Mouse (Mus musculus): ENCODE results near the gene Ccin. TPM values are rescaled to one million over a fixed set of nuclear protein-coding genes. Genes with fewer than 3 reads are reported as not detected.

Gene Ccin
- polyA plus RNA-seq, 1 experiment from 2014 or later: not detected

DNA sequence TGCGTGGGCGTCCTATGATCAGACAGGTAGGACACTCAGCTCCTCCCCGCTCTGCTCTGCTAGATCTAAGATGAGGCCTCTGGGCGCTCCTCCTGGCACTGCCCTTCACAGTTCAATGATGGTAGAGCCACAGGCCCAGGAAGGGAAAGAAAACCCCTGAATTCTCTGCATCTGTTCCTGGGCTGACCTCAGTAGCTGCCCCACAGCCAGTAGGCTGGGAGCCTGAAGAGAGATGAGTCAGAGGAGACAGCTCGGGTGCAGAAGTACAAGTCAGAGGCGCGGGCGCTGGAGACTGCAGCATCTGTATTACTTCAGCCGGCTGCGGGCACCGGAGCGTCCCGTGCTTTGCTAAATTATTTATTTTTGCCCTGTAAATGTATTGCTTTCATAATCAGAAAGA lies 14.6 kb upstream of the Ccin start:
- WGBS (ENCODE audit: missing documents): 76% methylated on average over 13 of the region's 13 CpGs
- H3K27ac ChIP-seq: no peak overlapping the region
- H3K4me3 ChIP-seq (ENCODE audit: inconsistent target): no peak overlapping the region
- no peaks in the 10 kb centered on the region for H3K79me2 ChIP-seq (ENCODE audit: inconsistent target)
- no peaks in the 10 kb centered on the region for H3K36me3 ChIP-seq (ENCODE audit: inconsistent target)

DNA sequence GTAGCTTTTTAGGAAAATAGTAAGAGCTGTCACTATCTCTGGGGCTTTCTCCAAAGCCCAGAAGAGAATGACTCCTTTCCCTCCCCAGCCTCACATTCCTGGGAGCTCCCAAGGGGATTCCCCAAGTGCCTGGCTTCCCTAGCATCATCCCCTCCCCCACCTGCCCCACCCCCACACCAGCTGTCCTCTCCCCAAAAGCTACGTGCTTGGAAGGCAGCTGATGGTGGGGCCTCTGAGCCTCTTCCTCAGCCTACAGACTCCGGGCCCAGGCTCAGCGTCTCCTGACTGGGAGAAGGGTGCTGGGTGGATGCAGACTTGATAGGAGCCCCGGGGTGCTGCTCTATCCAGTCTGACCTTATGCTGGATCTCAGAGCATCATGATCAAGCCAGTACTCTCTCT lies 13.9 kb upstream of the Ccin start:
- WGBS (ENCODE audit: missing documents): 83% methylated on average over 4 of the region's 4 CpGs
- Histone ChIP-seq H3K36me3 (ENCODE audit: inconsistent target) (no peaks in the 10 kb centered on the region), H3K27ac (no peak overlapping the region), H3K79me2 (ENCODE audit: inconsistent target) (no peaks in the 10 kb centered on the region), H3K4me3 (ENCODE audit: inconsistent target) (no peak overlapping the region)

DNA sequence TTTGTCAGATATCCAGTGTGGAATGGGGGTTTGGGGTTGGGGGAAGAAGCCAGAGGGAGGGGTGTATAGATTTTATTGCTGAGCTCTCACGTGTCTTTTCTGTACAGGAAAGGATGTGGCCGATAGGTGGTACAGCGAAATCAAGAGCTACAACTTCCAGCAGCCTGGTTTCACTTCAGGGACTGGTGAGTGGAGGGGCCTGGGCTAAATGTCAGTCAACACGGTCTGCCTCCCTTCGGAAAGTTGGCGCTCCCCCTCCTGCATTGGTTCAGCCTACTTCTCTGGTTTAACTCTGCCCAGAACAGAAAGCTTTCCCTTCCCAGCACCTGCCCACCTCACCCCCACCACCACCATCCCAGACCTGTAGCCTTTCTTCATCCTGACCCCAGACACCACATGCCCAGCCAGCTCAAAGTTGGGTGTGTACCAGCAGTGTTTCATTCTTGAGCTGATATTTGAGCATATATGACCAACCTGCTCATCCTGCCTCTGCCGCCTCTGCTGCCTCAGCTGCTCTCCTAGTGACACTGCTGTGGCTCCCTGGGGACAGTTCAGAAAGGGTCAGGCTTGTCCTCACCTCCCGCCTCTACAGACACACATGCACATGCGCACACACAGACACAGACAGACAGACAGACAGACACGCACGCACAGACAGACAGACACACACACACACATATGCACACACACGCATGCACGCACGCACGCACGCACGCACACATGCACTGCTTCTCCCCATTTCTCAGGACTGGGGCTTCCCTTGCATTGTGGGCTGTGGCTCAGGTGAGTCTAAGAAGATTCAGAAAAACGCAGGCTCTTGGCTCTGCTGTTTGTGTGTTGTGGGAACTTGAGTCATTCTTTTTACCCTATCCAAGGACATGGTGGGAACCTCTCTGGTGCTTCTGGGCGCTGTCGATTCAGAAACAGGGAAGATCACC lies 12.6 kb upstream of the Ccin start:
- Histone ChIP-seq H3K79me2 (ENCODE audit: inconsistent target) (no peaks in the 10 kb centered on the region), H3K27ac (no peak overlapping the region), H3K36me3 (ENCODE audit: inconsistent target) (no peaks in the 10 kb centered on the region), H3K4me3 (ENCODE audit: inconsistent target) (no peak overlapping the region)
- 89% methylated on average over 18 of the region's 20 CpGs for WGBS (ENCODE audit: missing documents)

DNA sequence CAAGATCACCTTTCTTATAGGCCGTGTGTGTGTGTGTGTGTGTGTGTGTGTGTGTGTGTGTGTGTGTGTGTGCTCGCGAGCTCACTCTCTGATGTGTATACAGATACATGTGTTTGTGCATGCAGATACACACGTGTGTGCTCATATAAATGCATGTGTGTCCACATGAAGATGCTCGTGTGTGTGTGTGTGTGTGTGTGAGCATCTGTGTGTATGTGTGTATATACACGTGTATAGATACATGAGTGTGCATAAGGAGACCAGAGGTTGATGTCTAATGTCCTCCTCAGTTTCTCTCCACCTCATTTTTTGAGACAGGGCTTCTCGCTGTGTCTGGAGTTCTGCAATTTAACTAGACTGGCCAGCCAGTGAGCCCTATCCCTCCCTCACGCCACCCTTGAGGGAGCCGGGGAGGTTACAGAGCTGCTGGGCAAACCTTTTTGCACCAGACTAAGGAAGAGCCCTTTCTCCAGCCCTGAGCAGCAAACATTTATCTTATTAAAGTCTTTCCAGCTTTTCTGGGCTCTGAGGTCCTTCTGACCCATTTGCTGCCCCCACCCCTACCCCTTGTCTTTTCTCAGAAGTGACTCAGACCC lies 11.6 kb upstream of the Ccin start:
- 53% methylated on average over 8 of the region's 9 CpGs for WGBS (ENCODE audit: missing documents)
- H3K4me3 ChIP-seq (ENCODE audit: inconsistent target): no peak overlapping the region

DNA sequence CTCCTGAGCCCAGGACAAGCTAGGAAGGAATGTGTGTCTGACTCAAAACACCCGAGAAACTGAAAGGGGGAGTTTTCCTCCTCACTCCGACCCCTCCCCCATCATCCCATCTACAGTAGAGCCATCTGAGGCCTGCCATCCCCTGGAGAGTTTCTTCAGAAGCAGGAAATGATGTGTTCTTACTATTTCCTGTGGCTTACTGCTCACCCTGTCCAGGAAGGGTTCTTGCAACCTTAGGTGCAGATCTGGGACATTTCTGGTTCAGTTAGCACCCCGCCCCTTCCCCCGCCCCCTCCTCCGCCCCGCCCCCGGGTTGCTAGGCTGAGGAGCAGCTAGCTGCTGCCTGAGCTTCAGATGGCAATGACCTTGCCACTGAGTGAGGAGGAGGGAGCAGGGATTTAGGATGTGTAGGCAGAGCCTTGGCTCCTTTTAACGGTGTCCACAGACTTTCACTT lies 11.1 kb upstream of the Ccin start:
- Histone ChIP-seq H3K79me2 (ENCODE audit: inconsistent target) (no peaks in the 10 kb centered on the region), H3K36me3 (ENCODE audit: inconsistent target) (no peaks in the 10 kb centered on the region), H3K27ac (peak overlapping the region; percentile 79), H3K4me3 (ENCODE audit: inconsistent target) (no peak overlapping the region)
- 0% methylated on average over 4 of the region's 8 CpGs for WGBS (ENCODE audit: missing documents)

More for the DNA sequence above, 11.6 kb upstream of the Ccin start:
- Histone ChIP-seq H3K79me2 (ENCODE audit: inconsistent target) (no peaks in the 10 kb centered on the region), H3K27ac (peak overlapping the region; percentile 79), H3K36me3 (ENCODE audit: inconsistent target) (no peaks in the 10 kb centered on the region)

DNA sequence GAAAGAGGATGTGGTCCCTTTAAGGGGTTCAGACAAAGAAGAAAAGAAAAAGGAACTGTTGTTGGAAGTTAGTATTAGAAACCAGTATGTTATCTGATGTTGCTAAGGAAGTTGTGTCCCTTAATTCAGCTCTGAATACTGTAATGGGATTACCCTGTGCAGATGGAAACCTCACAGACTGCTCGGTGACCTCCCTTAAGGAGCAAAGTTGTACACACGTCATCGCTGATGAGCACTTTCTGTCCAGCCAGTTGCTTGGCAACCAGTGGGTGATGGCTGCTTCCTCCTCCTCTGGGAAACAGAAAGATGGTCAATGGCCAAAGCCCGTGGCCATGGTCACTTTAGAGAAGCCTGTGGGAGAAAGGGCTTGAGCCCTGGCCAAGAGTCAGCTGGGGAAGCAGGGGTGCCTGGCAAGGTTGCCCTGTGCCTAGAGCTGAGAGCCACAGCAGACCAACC lies 9.7 kb upstream of the Ccin start:
- Histone ChIP-seq H3K4me3 (ENCODE audit: inconsistent target) (no peak overlapping the region), H3K27ac (peak overlapping the region; percentile 53), H3K36me3 (ENCODE audit: inconsistent target) (no peaks in the 10 kb centered on the region), H3K79me2 (ENCODE audit: inconsistent target) (no peaks in the 10 kb centered on the region)
- WGBS (ENCODE audit: missing documents): 0% methylated on average over 4 of the region's 4 CpGs

DNA sequence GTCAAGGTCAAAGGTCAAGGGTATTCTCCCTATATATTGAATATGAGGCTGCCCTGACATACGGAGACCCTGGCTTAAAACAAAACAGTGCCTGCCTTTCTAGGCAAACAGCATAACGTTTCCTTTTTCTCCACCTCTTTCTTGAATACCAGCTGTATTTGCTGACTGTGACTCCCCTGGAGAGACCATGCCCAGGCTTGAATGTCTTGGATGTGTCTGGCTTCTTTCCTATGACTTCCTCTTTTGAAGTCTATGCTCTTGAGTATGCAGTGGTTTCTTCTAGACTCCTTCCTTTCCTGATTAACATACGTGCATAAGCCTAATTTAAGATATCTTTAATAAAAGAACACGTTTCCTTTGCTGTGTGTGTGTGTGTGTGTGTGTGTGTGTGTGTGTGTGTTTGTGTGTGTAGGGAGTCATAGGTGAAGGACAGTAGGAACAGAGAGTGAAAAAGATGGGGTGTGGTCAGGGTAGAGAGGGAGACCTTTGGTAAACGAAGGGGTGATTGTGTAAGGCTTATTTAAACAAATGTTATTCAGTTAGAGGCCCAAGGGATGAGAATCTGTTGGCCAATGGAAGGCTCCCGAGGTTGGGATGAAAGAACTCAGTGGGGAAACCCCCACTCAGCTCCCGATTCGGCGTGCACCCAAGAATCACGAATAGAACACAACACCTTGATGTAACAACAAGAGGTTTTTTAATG lies 8.2 kb upstream of the Ccin start:
- peak overlapping the region; percentile 53 for H3K27ac ChIP-seq
- no peaks in the 10 kb centered on the region for H3K79me2 ChIP-seq (ENCODE audit: inconsistent target)
- H3K4me3 ChIP-seq (ENCODE audit: inconsistent target): no peak overlapping the region
- no peaks in the 10 kb centered on the region for H3K36me3 ChIP-seq (ENCODE audit: inconsistent target)
- WGBS (ENCODE audit: missing documents): 37% methylated on average over 9 of the region's 10 CpGs

DNA sequence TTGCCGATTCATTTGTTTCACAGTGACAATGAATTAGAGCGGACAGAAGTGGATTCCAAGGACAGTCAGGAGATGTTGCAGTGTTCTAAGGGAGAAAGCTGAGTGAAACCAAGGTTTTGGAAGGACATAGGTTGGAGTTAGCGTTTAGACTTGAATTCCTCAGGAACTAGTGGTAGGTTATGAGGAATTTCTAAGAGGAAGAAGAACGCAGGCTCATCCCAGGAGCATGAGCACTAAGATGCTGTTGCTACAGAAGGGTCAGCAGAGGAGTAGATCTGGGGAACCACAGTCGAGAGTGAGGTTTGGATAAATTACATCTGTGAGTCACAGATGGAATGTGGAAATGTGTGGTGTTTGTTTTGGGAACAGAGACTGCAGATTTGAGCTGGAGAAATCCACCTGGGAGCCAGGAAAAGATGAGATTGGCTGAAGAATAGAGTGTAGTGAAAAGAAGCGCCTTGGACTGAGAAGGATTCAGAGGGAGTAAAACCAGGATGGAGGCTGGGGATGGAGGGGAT lies 7.0 kb upstream of the Ccin start:
- Histone ChIP-seq H3K79me2 (ENCODE audit: inconsistent target) (no peaks in the 10 kb centered on the region), H3K4me3 (ENCODE audit: inconsistent target) (no peak overlapping the region), H3K27ac (no peak overlapping the region), H3K36me3 (ENCODE audit: inconsistent target) (no peaks in the 10 kb centered on the region)
- 89% methylated on average over 6 of the region's 6 CpGs for WGBS (ENCODE audit: missing documents)

DNA sequence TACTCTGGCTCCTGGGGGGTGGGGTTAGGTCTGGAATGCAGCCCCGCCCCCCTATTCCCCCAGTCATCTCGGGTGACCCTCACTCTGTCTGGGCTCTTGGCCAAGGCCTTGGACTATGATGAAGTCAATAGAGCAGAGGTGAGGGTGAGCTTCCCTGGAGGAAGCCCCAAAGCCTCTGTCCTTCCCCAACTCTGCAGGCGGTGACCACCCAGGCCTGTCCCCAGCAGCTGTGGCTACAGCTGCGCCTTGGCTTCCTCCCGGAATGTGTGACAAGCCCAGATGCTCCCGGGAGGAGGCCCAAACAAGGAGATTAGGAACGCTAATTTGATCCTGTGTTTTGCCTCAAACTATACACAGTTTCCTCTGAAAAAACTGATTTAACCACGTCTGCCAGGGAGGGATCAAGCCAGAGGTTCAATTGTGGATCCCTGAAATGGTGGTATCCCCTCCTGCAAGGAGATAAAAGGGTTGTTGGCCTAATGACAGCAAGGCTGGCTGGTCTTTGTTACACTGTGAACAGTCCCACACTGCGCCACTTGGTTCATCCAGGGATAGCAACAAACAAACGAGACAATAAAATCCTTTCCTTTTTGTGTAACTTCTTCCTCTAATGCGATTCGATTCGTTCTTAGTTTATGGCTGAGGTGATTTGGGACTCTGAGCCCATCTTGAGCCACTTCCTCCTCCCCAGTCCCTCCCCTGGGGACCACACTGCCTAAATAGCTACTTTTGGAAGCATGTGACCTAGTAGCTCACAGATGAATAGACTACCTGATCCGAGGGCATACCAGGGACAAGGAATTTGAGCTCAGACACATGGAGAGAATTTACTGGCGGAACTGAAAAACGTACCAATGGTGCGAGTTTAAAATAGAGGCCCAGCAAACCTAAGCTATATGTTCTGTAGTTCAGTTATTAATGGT lies 4.5 kb upstream of the Ccin start:
- no peak overlapping the region for H3K27ac ChIP-seq

DNA sequence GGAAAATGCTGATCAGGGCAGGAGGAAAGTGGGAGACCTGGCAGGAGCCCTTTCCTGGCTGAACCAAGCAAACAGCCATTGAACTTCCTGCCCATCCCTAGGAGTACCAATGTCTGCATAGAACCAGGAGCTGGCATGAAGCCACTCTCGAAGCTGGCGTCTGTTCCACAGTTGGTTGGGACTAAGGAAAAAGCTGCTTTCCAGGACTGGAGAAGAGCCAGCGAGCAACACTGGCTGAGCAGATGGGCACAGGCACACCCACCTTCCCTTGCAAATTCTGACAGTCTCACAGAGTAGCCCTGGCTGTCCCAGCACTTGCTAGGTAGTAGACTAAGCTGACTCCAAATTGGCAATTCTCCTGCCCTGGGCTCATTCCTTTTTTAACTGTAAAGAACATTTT lies 3.5 kb upstream of the Ccin start:
- Histone ChIP-seq H3K79me2 (ENCODE audit: inconsistent target) (no peaks in the 10 kb centered on the region), H3K4me3 (ENCODE audit: inconsistent target) (no peak overlapping the region), H3K27ac (no peak overlapping the region), H3K36me3 (ENCODE audit: inconsistent target) (no peaks in the 10 kb centered on the region)
- WGBS (ENCODE audit: missing documents): 94% methylated on average over 3 of the region's 3 CpGs

More for the DNA sequence above, 4.5 kb upstream of the Ccin start:
- H3K4me3 ChIP-seq (ENCODE audit: inconsistent target): no peak overlapping the region
- H3K36me3 ChIP-seq (ENCODE audit: inconsistent target): no peaks in the 10 kb centered on the region
- WGBS (ENCODE audit: missing documents): 78% methylated on average over 17 of the region's 17 CpGs
- no peaks in the 10 kb centered on the region for H3K79me2 ChIP-seq (ENCODE audit: inconsistent target)

DNA sequence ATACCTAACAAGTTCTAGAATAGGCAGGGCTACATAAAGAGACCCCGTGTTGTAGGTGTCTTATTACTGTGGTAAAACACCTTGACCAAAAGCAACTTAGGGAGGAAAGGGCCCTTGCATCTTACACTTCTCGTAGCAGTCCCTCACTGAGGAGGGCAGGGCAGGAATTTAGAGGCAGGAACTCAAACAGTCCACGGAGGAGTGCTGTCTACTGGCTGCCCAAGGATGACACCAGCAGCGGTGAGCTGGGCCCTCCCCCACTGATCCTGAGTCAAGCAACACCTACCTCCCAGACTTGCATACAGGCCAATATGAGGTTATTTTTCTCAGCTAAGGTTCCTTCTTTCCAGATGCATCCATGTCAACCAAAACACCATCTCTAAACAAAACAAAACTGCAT lies 3.0 kb upstream of the Ccin start:
- Histone ChIP-seq H3K4me3 (ENCODE audit: inconsistent target) (no peak overlapping the region), H3K36me3 (ENCODE audit: inconsistent target) (no peaks in the 10 kb centered on the region), H3K27ac (no peak overlapping the region), H3K79me2 (ENCODE audit: inconsistent target) (no peaks in the 10 kb centered on the region)
- WGBS (ENCODE audit: missing documents): 79% methylated on average over 4 of the region's 4 CpGs

DNA sequence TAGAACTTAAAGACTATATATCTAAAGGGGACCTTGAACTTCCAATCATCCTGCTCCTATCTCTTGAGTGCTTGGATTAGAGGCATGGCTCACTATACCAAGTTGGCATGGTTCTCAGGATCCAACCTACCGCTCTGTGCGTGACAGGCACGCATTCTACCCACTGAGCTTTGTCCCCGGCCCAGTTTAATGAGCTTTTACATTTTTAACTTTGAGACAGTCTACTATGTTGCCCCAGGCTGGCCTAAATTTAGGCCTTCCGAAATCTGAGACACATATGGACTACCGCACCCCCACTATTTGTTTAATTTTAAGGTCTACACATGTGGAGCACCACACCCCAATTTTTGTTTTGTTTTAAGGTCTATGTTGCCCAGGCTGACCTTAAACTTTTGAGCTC lies 2.4 kb upstream of the Ccin start:
- Histone ChIP-seq H3K4me3 (ENCODE audit: inconsistent target) (no peak overlapping the region), H3K36me3 (ENCODE audit: inconsistent target) (no peaks in the 10 kb centered on the region), H3K27ac (no peak overlapping the region), H3K79me2 (ENCODE audit: inconsistent target) (no peaks in the 10 kb centered on the region)
- WGBS (ENCODE audit: missing documents): 93% methylated on average over 6 of the region's 6 CpGs

DNA sequence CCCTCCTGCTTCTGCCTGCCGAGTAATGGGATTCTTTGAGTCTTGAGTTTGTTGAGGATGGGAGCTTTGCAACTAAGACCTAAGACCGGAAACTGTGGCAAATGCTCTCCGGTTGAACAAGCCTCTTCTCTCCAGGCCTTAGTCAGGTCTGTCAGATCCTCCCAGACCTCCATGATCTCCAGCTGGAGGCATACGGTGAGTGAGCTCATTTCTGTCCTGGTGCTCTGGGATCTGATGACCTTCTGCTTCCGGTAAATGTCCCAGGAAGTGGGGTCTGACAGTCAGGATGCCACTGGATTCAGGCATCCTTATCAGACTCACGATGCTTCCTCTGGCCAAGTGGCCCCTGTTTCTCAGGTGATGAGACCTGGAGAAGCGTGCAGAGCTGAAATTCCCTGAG lies 2.0 kb upstream of the Ccin start:
- Histone ChIP-seq H3K27ac (no peak overlapping the region), H3K4me3 (ENCODE audit: inconsistent target) (no peak overlapping the region), H3K79me2 (ENCODE audit: inconsistent target) (no peaks in the 10 kb centered on the region), H3K36me3 (ENCODE audit: inconsistent target) (no peaks in the 10 kb centered on the region)
- WGBS (ENCODE audit: missing documents): 82% methylated on average over 7 of the region's 7 CpGs

Data from macrophage (primary cell).